In genomic region chr4:57299701-57300468, GRCm38 (mm10) we compare ENCODE assay signal across 8 mouse cellular contexts. TPM values are rescaled to one million over a fixed set of nuclear protein-coding genes. Genes with fewer than 3 reads are reported as not detected.
DNase-seq lines count a peak whose midpoint lies in the region; ATAC-seq and TF ChIP-seq lines count a peak whose summit lies in the region.

No protein-coding gene starts in this region.

- under 1% methylated on average over 86 of the region's 97 CpGs for WGBS in forebrain, embryonic 15.5 days
- WGBS in lung, adult 2 months = under 1% methylated on average over 90 of the region's 97 CpGs
- WGBS in neural tube, embryonic 15.5 days = under 1% methylated on average over 97 of the region's 97 CpGs

- TF ChIP-seq POLR2A in brain, embryonic 14.5 days (IDR thresholded peaks at IDR 0.05; ENCODE audit: borderline replicate concordance, extremely low read depth, insufficient read depth, insufficient read length, poor library complexity, severe bottlenecking) = no peak
- TF ChIP-seq POLR2A in lung, adult 2 months (IDR thresholded peaks at IDR 0.05; ENCODE audit: borderline replicate concordance, extremely low read depth, low read depth, low read length) = no peak

- peak overlapping the region; percentile 66 for H3K9ac ChIP-seq in forebrain, embryonic 15.5 days (replicated peaks)
- H3K9ac ChIP-seq in neural tube, embryonic 15.5 days (replicated peaks) = peak overlapping the region; percentile 60

- no peak for TF ChIP-seq CTCF in E14TG2a.4 (conservative IDR thresholded peaks at IDR 0.05; ENCODE audit: low read length)
- no peak for TF ChIP-seq CTCF in brain, embryonic 14.5 days (IDR thresholded peaks at IDR 0.05; ENCODE audit: borderline replicate concordance, extremely low read depth, insufficient read depth, insufficient read length)
- TF ChIP-seq CTCF in lung, adult 2 months (IDR thresholded peaks at IDR 0.05; ENCODE audit: insufficient read depth, low read length) = no peak

- peak; percentile 37 for DNase-seq in brain, embryonic 14.5 days (ENCODE audit: low read depth)
- peak; percentile 73 to 74 for DNase-seq in heart, postnatal 10 days
- DNase-seq in kidney, postnatal 36 days = peak; percentile 63 to 85
- peak; percentile 77 for DNase-seq in lung, adult 2 months
- DNase-seq in thymus, postnatal 14 days = peak; percentile 65

- H3K27me3 ChIP-seq in E14TG2a.4 (ENCODE audit: insufficient read depth, low read length) = peaks cover 8% of the 10 kb centered on the region; the same call in 1 of the 2 replicates
- peaks cover 40% of the 10 kb centered on the region; the same call in 1 of the 2 replicates for H3K27me3 ChIP-seq in forebrain, embryonic 15.5 days
- H3K27me3 ChIP-seq in neural tube, embryonic 15.5 days (replicated peaks) = peaks cover 14% of the 10 kb centered on the region

- peaks cover 22% of the 10 kb centered on the region for H3K36me3 ChIP-seq in E14TG2a.4 (ENCODE audit: insufficient read depth, low read length)
- H3K36me3 ChIP-seq in forebrain, embryonic 15.5 days = no peaks in the 10 kb centered on the region
- H3K36me3 ChIP-seq in neural tube, embryonic 15.5 days = no peaks in the 10 kb centered on the region

- peak overlapping the region; percentile 93 for H3K4me3 ChIP-seq in E14TG2a.4 (replicated peaks; ENCODE audit: low read length)
- peak overlapping the region; percentile 68 for H3K4me3 ChIP-seq in forebrain, embryonic 15.5 days
- peak overlapping the region; percentile 73 for H3K4me3 ChIP-seq in lung, adult 2 months (replicated peaks; ENCODE audit: extremely low read depth, low read depth, low read length)
- H3K4me3 ChIP-seq in neural tube, embryonic 15.5 days (replicated peaks) = peak overlapping the region; percentile 62

- ATAC-seq in forebrain, embryonic 15.5 days (replicated peaks) = peak; percentile 26
- ATAC-seq in neural tube, embryonic 15.5 days (ENCODE audit: low FRiP score) = peak; percentile 53

- intact Hi-C loops in heart, postnatal 10 days (cut with DNase I) = loop anchor here (2.0 to 5.0 kb wide), 2 partner anchors 19 to 33 kb away; no protein-coding TSS in a partner anchor

- H3K27ac ChIP-seq in forebrain, embryonic 15.5 days (replicated peaks) = no peak overlapping the region
- peak overlapping the region; percentile 29 for H3K27ac ChIP-seq in neural tube, embryonic 15.5 days (replicated peaks)

- peak overlapping the region; percentile 98 for H3K4me2 ChIP-seq in forebrain, embryonic 15.5 days (replicated peaks)
- H3K4me2 ChIP-seq in neural tube, embryonic 15.5 days = peak overlapping the region; percentile 90

- no peaks in the 10 kb centered on the region for H3K9me3 ChIP-seq in E14TG2a.4 (ENCODE audit: low read length)
- H3K9me3 ChIP-seq in forebrain, embryonic 15.5 days = no peaks in the 10 kb centered on the region
- H3K9me3 ChIP-seq in neural tube, embryonic 15.5 days (replicated peaks) = no peaks in the 10 kb centered on the region

- peaks cover 72% of the 10 kb centered on the region for H3K4me1 ChIP-seq in E14TG2a.4 (replicated peaks; ENCODE audit: low read depth, low read length)
- peaks cover 33% of the 10 kb centered on the region for H3K4me1 ChIP-seq in forebrain, embryonic 15.5 days
- peaks cover 10% of the 10 kb centered on the region for H3K4me1 ChIP-seq in lung, adult 2 months (ENCODE audit: control insufficient read depth, insufficient read depth, low read length)
- H3K4me1 ChIP-seq in neural tube, embryonic 15.5 days = peaks cover 38% of the 10 kb centered on the region

RNA-seq across cellular contexts. Expression of gene Ptpn3, which starts 1.8 kb away (rescaled TPM):
- 3.1 and 4.9 TPM in 2 replicates for polyA plus RNA-seq in brain, embryonic 14.5 days (2012; rRNA removed)
- 1.3 and 1.5 TPM in 2 replicates for polyA plus RNA-seq in forebrain, embryonic 15.5 days (2015; fragmentation: Nextera tagmentation; extraction: Ambion mirVana)
- 10 to 100 TPM; 25.2 to 26.1 TPM for total RNA-seq in heart, postnatal 10 days (2021)
- polyA plus RNA-seq in lung, adult 2 months (2012; rRNA removed) = 7.8 and 10.8 TPM in 2 replicates
- polyA plus RNA-seq in neural tube, embryonic 15.5 days (2015; fragmentation: Nextera tagmentation; extraction: Ambion mirVana) = 3.9 and 5.0 TPM in 2 replicates
